Mouse (Mus musculus) midbrain, embryonic 16.5 days (tissue): ENCODE data around the gene Cdk2ap1. TPM values are rescaled to one million over a fixed set of nuclear protein-coding genes. Genes with fewer than 3 reads are reported as not detected.
A peak's percentile ranks its signal among the peaks of the same experiment; 100 is the strongest.

Experiments used
- ATAC-seq: fragments of 200-750 bp; cut with Nextera tagmentation; 2 replicates; pipeline ENCODE4 v1.8.0; 2017; ENCODE audit warnings: moderate TSS enrichment
- H3K27ac ChIP-seq: fragments of 300-500 bp; sonication (generic); 2 replicates; pipeline ENCODE4 v1.5.1; 2014; ENCODE audit warnings: mild to moderate bottlenecking, low read length, mixed read lengths
- H3K27me3 ChIP-seq: fragments of 300-500 bp; sonication (generic); 2 replicates; pipeline ENCODE4 v1.6.1; 2014; ENCODE audit warnings: low read depth, low read length, mixed read lengths; ENCODE audit not compliant: control insufficient read depth, insufficient read depth
- H3K36me3 ChIP-seq: fragments of 300-500 bp; sonication (generic); 2 replicates; pipeline ENCODE4 v1.6.1; 2014; ENCODE audit warnings: mild to moderate bottlenecking, low read length, moderate library complexity, mixed read lengths; ENCODE audit not compliant: control insufficient read depth, insufficient read depth
- H3K4me1 ChIP-seq: fragments of 300-500 bp; sonication (generic); 2 replicates; pipeline ENCODE4 v1.6.1; 2014; ENCODE audit warnings: mild to moderate bottlenecking, low read length, mixed read lengths; ENCODE audit not compliant: control insufficient read depth, insufficient read depth
- H3K4me2 ChIP-seq: fragments of 300-500 bp; sonication (generic); 2 replicates; pipeline ENCODE4 v1.6.1; 2014; ENCODE audit warnings: mild to moderate bottlenecking, low read length, mixed read lengths
- H3K4me3 ChIP-seq: fragments of 300-500 bp; sonication (generic); 2 replicates; pipeline ENCODE4 v1.5.1; 2014; ENCODE audit warnings: low read depth, mild to moderate bottlenecking, low read length, moderate library complexity, mixed read lengths
- H3K9ac ChIP-seq: fragments of 300-500 bp; sonication (generic); 2 replicates; pipeline ENCODE4 v1.6.1; 2014; ENCODE audit warnings: low read depth, low read length, mixed read lengths
- H3K9me3 ChIP-seq: fragments of 300-500 bp; sonication (generic); replicated peaks from 2 replicates; pipeline ENCODE4 v1.6.1; 2014; ENCODE audit warnings: mild to moderate bottlenecking, low read length, mixed read lengths; ENCODE audit not compliant: control insufficient read depth, poor library complexity, severe bottlenecking
- WGBS: fragments of 180-500 bp; shearing (Covaris S2); extraction: QIAGEN DNeasy Blood & Tissue Kit; methylation state at CpG from one replicate; pipeline ENCODE4 v1.1.7; 2014; 5-methylcytosine and 5-hydroxymethylcytosine counted together
- polyA plus RNA-seq: library from polyadenylated mRNA; unstranded; fragments of >200 nt; fragmentation: Nextera tagmentation; extraction: Ambion mirVana; gene quantifications from 2 replicates; pipeline ENCODE4 v1.2.1, GENCODE M21; 2015

Gene Cdk2ap1
- polyA plus RNA-seq, 1 experiment from 2014 or later, result 40.4 TPM

GRCm38 (mm10) chr5:124366721-124367120 lies 3.8 kb upstream of the Cdk2ap1 start:
- H3K9ac ChIP-seq, result no peak overlapping the region
- H3K36me3 ChIP-seq, result peaks cover 2% of the 10 kb centered on the region; the same call in 1 of the 2 replicates
- H3K4me3 ChIP-seq, result no peak overlapping the region
- WGBS, result 93% methylated on average over 3 of the region's 3 CpGs
- ATAC-seq, result no peak
- no peaks in the 10 kb centered on the region for H3K4me1 ChIP-seq
- H3K27ac ChIP-seq, result no peak overlapping the region
- H3K4me2 ChIP-seq, result no peak overlapping the region
- H3K27me3 ChIP-seq, result no peaks in the 10 kb centered on the region
- H3K9me3 ChIP-seq, result no peaks in the 10 kb centered on the region

- 89% methylated on average over 2 of the region's 2 CpGs for WGBS
- Histone ChIP-seq H3K27ac (no peak overlapping the region), H3K4me1 (no peaks in the 10 kb centered on the region), H3K9ac (no peak overlapping the region), H3K9me3 (no peaks in the 10 kb centered on the region), H3K27me3 (no peaks in the 10 kb centered on the region), H3K4me2 (no peak overlapping the region), H3K36me3 (no peaks in the 10 kb centered on the region; the same call in 1 of the 2 replicates), H3K4me3 (no peak overlapping the region)
- no peak for ATAC-seq
Observed at GRCm38 (mm10) chr5:124365754-124366153, 2.9 kb upstream of the Cdk2ap1 start.

- Histone ChIP-seq H3K27ac (no peak overlapping the region), H3K4me1 (no peaks in the 10 kb centered on the region), H3K9ac (no peak overlapping the region), H3K4me3 (no peak overlapping the region), H3K9me3 (no peaks in the 10 kb centered on the region), H3K4me2 (no peak overlapping the region), H3K36me3 (no peaks in the 10 kb centered on the region; the same call in 1 of the 2 replicates), H3K27me3 (no peaks in the 10 kb centered on the region)
- WGBS, result 75% methylated on average over 6 of the region's 6 CpGs
- ATAC-seq, result no peak
Observed at GRCm38 (mm10) chr5:124364173-124364918, 1.5 kb upstream of the Cdk2ap1 start.

- Histone ChIP-seq H3K4me1 (peaks cover 6% of the 10 kb centered on the region), H3K36me3 (no peaks in the 10 kb centered on the region), H3K27me3 (no peaks in the 10 kb centered on the region), H3K9ac (no peak overlapping the region), H3K27ac (no peak overlapping the region), H3K4me2 (no peak overlapping the region), H3K9me3 (no peaks in the 10 kb centered on the region), H3K4me3 (no peak overlapping the region)
- ATAC-seq, result no peak
- 87% methylated on average over 2 of the region's 2 CpGs for WGBS
Observed at GRCm38 (mm10) chr5:124359641-124360040, 3.2 kb downstream of the Cdk2ap1 start.

DNA sequence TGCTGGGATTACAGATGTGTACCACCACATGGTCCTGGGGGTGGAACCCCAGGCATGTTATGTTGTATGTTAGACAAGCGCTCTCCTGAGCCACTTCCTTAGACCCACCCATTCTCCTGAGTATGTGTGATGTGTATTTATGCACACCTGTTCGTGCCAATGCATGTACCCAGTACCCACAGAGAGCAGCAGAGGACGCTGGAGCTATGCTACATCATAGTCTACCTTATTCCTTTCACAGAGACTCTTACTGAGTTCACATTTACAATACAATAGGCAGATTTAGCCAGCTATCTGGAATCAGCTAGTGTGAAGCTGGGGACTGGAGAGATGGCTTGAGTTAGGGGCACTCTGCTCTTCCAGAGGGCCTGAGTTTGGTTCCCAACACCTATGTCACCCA lies 6.2 kb downstream of the Cdk2ap1 start:
- Histone ChIP-seq H3K4me1 (peaks cover 17% of the 10 kb centered on the region), H3K36me3 (no peaks in the 10 kb centered on the region), H3K4me2 (no peak overlapping the region), H3K27ac (no peak overlapping the region), H3K9me3 (no peaks in the 10 kb centered on the region), H3K4me3 (no peak overlapping the region), H3K9ac (no peak overlapping the region), H3K27me3 (no peaks in the 10 kb centered on the region)
- ATAC-seq, result no peak
- WGBS, result 37% methylated on average over 3 of the region's 3 CpGs

DNA sequence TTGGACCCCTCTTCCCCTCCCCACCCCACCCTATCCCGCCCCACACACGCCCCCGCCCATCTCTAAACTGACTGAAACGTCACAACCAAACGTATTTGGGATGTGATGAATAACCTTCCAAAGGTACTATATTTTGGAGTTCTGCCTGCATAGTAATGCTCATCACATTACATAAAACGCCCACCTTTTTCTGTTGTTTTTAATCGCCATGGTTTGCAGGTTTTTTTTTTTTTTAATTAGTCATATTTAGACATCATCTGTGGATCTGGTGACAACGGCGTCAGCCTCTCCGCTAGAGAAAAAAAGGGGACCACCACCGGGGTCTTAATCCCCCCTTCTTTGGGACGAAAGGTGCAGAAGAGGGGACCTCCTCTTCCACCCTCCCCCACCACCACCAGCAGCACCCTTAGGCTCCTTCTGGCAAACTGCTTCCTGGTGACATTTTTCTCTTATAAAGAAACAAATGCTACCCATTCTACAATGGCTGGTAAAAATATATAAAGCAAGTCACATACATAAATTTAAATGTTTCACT lies 7.4 kb downstream of the Cdk2ap1 start:
- H3K9me3 ChIP-seq, result no peaks in the 10 kb centered on the region
- H3K4me3 ChIP-seq, result peak overlapping the region; percentile 92
- no peaks in the 10 kb centered on the region for H3K36me3 ChIP-seq
- no peaks in the 10 kb centered on the region for H3K27me3 ChIP-seq
- no peak for ATAC-seq
- peak overlapping the region; percentile 44; the same call in 1 of the 2 replicates for H3K9ac ChIP-seq
- peaks cover 29% of the 10 kb centered on the region for H3K4me1 ChIP-seq
- peak overlapping the region; percentile 33; the same call in 1 of the 2 replicates for H3K27ac ChIP-seq
- under 1% methylated on average over 12 of the region's 12 CpGs for WGBS
- H3K4me2 ChIP-seq, result peak overlapping the region; percentile 56

- WGBS, result under 1% methylated on average over 30 of the region's 60 CpGs
- ATAC-seq, result no peak
Observed at GRCm38 (mm10) chr5:124354574-124355424, 8.1 kb downstream of the Cdk2ap1 start.

DNA sequence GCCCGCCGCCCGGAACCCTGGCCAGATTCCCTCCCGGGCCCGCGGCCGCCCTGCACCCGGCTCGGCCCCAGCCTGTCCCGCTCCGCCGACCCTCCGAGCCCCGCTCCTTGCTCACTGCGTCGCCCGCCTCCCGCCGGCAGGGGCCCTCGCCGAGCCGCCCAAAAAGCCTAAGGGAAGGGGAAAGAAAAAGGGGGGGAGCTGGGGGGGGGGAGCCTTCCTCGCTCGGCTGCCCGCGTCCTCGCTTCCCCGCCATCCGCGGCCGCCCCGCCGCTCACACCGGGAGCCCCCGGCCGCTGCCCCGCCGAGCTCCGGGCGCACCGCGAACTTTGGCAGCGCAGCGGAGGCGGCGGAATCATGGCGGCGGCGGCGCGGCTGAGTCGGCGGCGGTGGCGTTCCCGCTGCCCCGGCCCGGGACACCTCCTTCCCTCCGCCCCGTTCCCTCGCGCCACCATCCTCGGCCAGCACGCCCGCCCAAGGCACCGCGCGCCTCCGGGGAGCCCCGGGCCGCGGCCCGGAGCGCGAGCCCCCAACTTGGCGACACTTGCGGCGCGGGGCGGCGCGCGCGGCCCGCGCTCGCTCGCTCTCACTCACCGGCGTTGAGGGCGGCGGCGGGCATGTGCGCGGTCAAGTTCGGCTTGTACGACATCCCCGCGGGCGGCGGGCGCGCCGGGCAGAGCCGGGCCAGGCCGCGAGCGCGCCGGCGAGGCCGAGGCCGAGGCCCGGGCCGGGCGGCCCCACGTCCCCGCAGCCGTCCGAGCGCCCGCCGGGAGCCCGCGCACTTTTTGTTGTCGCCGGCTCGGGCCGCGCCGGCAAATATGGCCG lies 8.9 kb downstream of the Cdk2ap1 start:
- Histone ChIP-seq H3K27ac (peak overlapping the region; percentile 94), H3K4me1 (peaks cover 36% of the 10 kb centered on the region), H3K4me2 (peak overlapping the region; percentile 86), H3K36me3 (no peaks in the 10 kb centered on the region), H3K9me3 (no peaks in the 10 kb centered on the region), H3K27me3 (no peaks in the 10 kb centered on the region), H3K4me3 (peak overlapping the region; percentile 92), H3K9ac (peak overlapping the region; percentile 90)
- under 1% methylated on average over 73 of the region's 132 CpGs for WGBS
- no peak for ATAC-seq

More at GRCm38 (mm10) chr5:124354574-124355424, 8.1 kb downstream of the Cdk2ap1 start:
- Histone ChIP-seq H3K4me1 (peaks cover 35% of the 10 kb centered on the region), H3K27me3 (no peaks in the 10 kb centered on the region), H3K36me3 (no peaks in the 10 kb centered on the region), H3K9ac (peak overlapping the region; percentile 66), H3K4me3 (peak overlapping the region; percentile 92), H3K4me2 (peak overlapping the region; percentile 56), H3K9me3 (no peaks in the 10 kb centered on the region), H3K27ac (peak overlapping the region; percentile 94)
